Comparison of ENCODE assay signal across 12 mouse cellular contexts in genomic region chr15:78510121-78510576, GRCm38 (mm10). TPM values are rescaled to one million over a fixed set of nuclear protein-coding genes. Genes with fewer than 3 reads are reported as not detected.
A peak's percentile ranks its signal among the peaks of the same experiment; 100 is the strongest.
DNase-seq lines count a peak whose midpoint lies in the region; ATAC-seq and TF ChIP-seq lines count a peak whose summit lies in the region.
"Had no signal": no experiment of that assay in that cellular context is flagged by ENCODE, and none has a peak within 500 bp of the region (broad histone marks: within the 10 kb centered on the region; RNA-seq: fewer than 3 reads in every experiment).

No protein-coding gene starts in this region.

- DNase-seq in hindbrain, postnatal 0 days (ENCODE audit: low spot score) = peak; percentile 45
- DNase-seq in natural killer cell, adult 2 months (ENCODE audit: low spot score in 2 of 2) = peak; percentile 54 to 75
- no peak for DNase-seq in embryo, embryonic 10 days (ENCODE audit: low spot score)
- no peak for DNase-seq in cerebellum, postnatal 25 days
- DNase-seq in left cerebral cortex, postnatal 10 days (ENCODE audit: extremely low spot score in 1 of 2, low spot score in 2 of 2) = no peak
- DNase-seq: cerebellum, adult 11 months; kidney, adult 11 months had no signal

- H3K36me3 ChIP-seq in intestine, embryonic 16.5 days (ENCODE audit: control insufficient read depth, insufficient read depth, low read length) = no peaks in the 10 kb centered on the region
- H3K36me3 ChIP-seq in intestine, postnatal 0 days (ENCODE audit: control insufficient read depth, insufficient read depth) = no peaks in the 10 kb centered on the region
- H3K36me3 ChIP-seq in E14TG2a.4 (ENCODE audit: insufficient read depth, low read length) = no peaks in the 10 kb centered on the region
- H3K36me3 ChIP-seq in hindbrain, postnatal 0 days (ENCODE audit: insufficient read depth, low read length) = no peaks in the 10 kb centered on the region

- no peak overlapping the region for H3K4me3 ChIP-seq in intestine, embryonic 16.5 days (ENCODE audit: low read length)
- H3K4me3 ChIP-seq in intestine, postnatal 0 days (ENCODE audit: low read depth, low read length) = no peak overlapping the region
- peak overlapping the region; percentile 54 for H3K4me3 ChIP-seq in E14TG2a.4 (replicated peaks; ENCODE audit: low read length)
- H3K4me3 ChIP-seq in hindbrain, postnatal 0 days (ENCODE audit: low read length) = no peak overlapping the region

- peaks cover 2% of the 10 kb centered on the region; the same call in 1 of the 2 replicates for H3K4me1 ChIP-seq in intestine, embryonic 16.5 days (ENCODE audit: control insufficient read depth, insufficient read depth, low read length)
- no peaks in the 10 kb centered on the region for H3K4me1 ChIP-seq in intestine, postnatal 0 days (replicated peaks; ENCODE audit: control insufficient read depth, insufficient read depth, low read length)
- H3K4me1 ChIP-seq in E14TG2a.4 (replicated peaks; ENCODE audit: low read depth, low read length) = peaks cover 25% of the 10 kb centered on the region
- H3K4me1 ChIP-seq in hindbrain, postnatal 0 days (ENCODE audit: insufficient read depth, low read length) = no peaks in the 10 kb centered on the region

- ATAC-seq in intestine, embryonic 16.5 days = no peak
- no peak for ATAC-seq in intestine, postnatal 0 days
- no peak for ATAC-seq in hindbrain, postnatal 0 days
- ATAC-seq: forebrain, embryonic 14.5 days had no signal

- no peak for TF ChIP-seq CTCF in intestine, postnatal 0 days (IDR thresholded peaks at IDR 0.05; ENCODE audit: low read depth)
- no peak for TF ChIP-seq CTCF in E14TG2a.4 (conservative IDR thresholded peaks at IDR 0.05; ENCODE audit: low read length)
- no peak for TF ChIP-seq CTCF in hindbrain, postnatal 0 days (IDR thresholded peaks at IDR 0.05; ENCODE audit: low read depth)

- no peaks in the 10 kb centered on the region for H3K27me3 ChIP-seq in intestine, embryonic 16.5 days (replicated peaks; ENCODE audit: control insufficient read depth, insufficient read depth, low read length)
- H3K27me3 ChIP-seq in intestine, postnatal 0 days (replicated peaks; ENCODE audit: control insufficient read depth, insufficient read depth, low read length) = no peaks in the 10 kb centered on the region
- H3K27me3 ChIP-seq in E14TG2a.4 (ENCODE audit: insufficient read depth, low read length) = no peaks in the 10 kb centered on the region
- H3K27me3 ChIP-seq in hindbrain, postnatal 0 days (ENCODE audit: insufficient read depth, low read length) = no peaks in the 10 kb centered on the region

- WGBS in intestine, embryonic 16.5 days = 66% methylated on average over 8 of the region's 8 CpGs
- WGBS in intestine, postnatal 0 days = 70% methylated on average over 8 of the region's 8 CpGs
- 41% methylated on average over 8 of the region's 8 CpGs for WGBS in hindbrain, postnatal 0 days

- intact Hi-C loops in left cerebral cortex, postnatal 10 days (cut with DNase I) = loop anchor here (5.0 kb wide), 1 partner anchor 72 kb away; no protein-coding TSS in a partner anchor

- 0 out of 2 replicates have a peak overlapping the region, but pooled peaks have one; percentile 21 for H3K9ac ChIP-seq in intestine, embryonic 16.5 days (ENCODE audit: low read depth, low read length)
- no peak overlapping the region for H3K9ac ChIP-seq in intestine, postnatal 0 days (ENCODE audit: low read depth, low read length)
- no peak overlapping the region for H3K9ac ChIP-seq in hindbrain, postnatal 0 days (replicated peaks; ENCODE audit: low read length)
- H3K9ac ChIP-seq: liver, embryonic 14.5 days had no signal

- no peak overlapping the region for H3K4me2 ChIP-seq in intestine, embryonic 16.5 days (ENCODE audit: low read depth, low read length)
- H3K4me2 ChIP-seq in intestine, postnatal 0 days (replicated peaks; ENCODE audit: low read depth) = no peak overlapping the region
- H3K4me2 ChIP-seq in hindbrain, postnatal 0 days (ENCODE audit: low read depth, low read length) = no peak overlapping the region

- no peaks in the 10 kb centered on the region for H3K9me3 ChIP-seq in intestine, embryonic 16.5 days (ENCODE audit: control insufficient read depth, low read length)
- no peaks in the 10 kb centered on the region for H3K9me3 ChIP-seq in intestine, postnatal 0 days (ENCODE audit: control insufficient read depth)
- no peaks in the 10 kb centered on the region for H3K9me3 ChIP-seq in E14TG2a.4 (ENCODE audit: low read length)
- no peaks in the 10 kb centered on the region for H3K9me3 ChIP-seq in hindbrain, postnatal 0 days (ENCODE audit: low read length)

- H3K27ac ChIP-seq in intestine, embryonic 16.5 days (ENCODE audit: low read length) = no peak overlapping the region
- no peak overlapping the region for H3K27ac ChIP-seq in intestine, postnatal 0 days (ENCODE audit: low read depth, low read length)
- no peak overlapping the region for H3K27ac ChIP-seq in hindbrain, postnatal 0 days
- H3K27ac ChIP-seq: liver, embryonic 14.5 days had no signal

RNA-seq across cellular contexts. Expression of gene Il2rb, which starts 15.1 kb away (rescaled TPM):
- 1.8 and 2.1 TPM in 2 replicates for polyA plus RNA-seq in intestine, embryonic 16.5 days (2015; fragmentation: Nextera tagmentation; extraction: Ambion mirVana)
- 0.58 and 0.63 TPM in 2 replicates for polyA plus RNA-seq in intestine, postnatal 0 days (2015; fragmentation: Nextera tagmentation; extraction: Ambion mirVana)
- total RNA-seq in hindbrain, postnatal 0 days (2014; rRNA removed) = 0.10 and 0.29 TPM in 2 replicates
- 0.40 and 0.58 TPM in 2 replicates for polyA plus RNA-seq in hindbrain, postnatal 0 days (2015; fragmentation: Nextera tagmentation; extraction: Ambion mirVana)
- under 1 TPM in 1 of 2 experiments, not detected in 1; 0.17 TPM for total RNA-seq in left cerebral cortex, postnatal 10 days (2021)
- polyA plus RNA-seq: forebrain, embryonic 14.5 days had no signal

RNA-seq across cellular contexts. Expression of gene C1qtnf6, which starts 21.1 kb away (rescaled TPM):
- 24.0 and 25.5 TPM in 2 replicates for polyA plus RNA-seq in intestine, embryonic 16.5 days (2015; fragmentation: Nextera tagmentation; extraction: Ambion mirVana)
- polyA plus RNA-seq in intestine, postnatal 0 days (2015; fragmentation: Nextera tagmentation; extraction: Ambion mirVana) = 14.3 and 16.0 TPM in 2 replicates
- total RNA-seq in hindbrain, postnatal 0 days (2014; rRNA removed) = 3.1 and 6.1 TPM in 2 replicates
- polyA plus RNA-seq in hindbrain, postnatal 0 days (2015; fragmentation: Nextera tagmentation; extraction: Ambion mirVana) = 10.0 and 10.2 TPM in 2 replicates
- total RNA-seq in left cerebral cortex, postnatal 10 days (2021) = 10 to 100 TPM; 14.4 to 15.9 TPM

RNA-seq across cellular contexts. Expression of gene Sstr3, which starts 34.3 kb away (rescaled TPM):
- polyA plus RNA-seq in intestine, embryonic 16.5 days (2015; fragmentation: Nextera tagmentation; extraction: Ambion mirVana) = 0.23 and 0.24 TPM in 2 replicates
- polyA plus RNA-seq in intestine, postnatal 0 days (2015; fragmentation: Nextera tagmentation; extraction: Ambion mirVana) = 0.05 and 0.10 TPM in 2 replicates
- 3.1 and 4.0 TPM in 2 replicates for total RNA-seq in hindbrain, postnatal 0 days (2014; rRNA removed)
- 0.97 and 1.0 TPM in 2 replicates for polyA plus RNA-seq in hindbrain, postnatal 0 days (2015; fragmentation: Nextera tagmentation; extraction: Ambion mirVana)
- total RNA-seq in left cerebral cortex, postnatal 10 days (2021) = 10 to 100 TPM; 12.9 to 14.4 TPM

RNA-seq across cellular contexts. Expression of gene Tmprss6, which starts 41.7 kb away (rescaled TPM):
- polyA plus RNA-seq in intestine, embryonic 16.5 days (2015; fragmentation: Nextera tagmentation; extraction: Ambion mirVana) = 0.45 and 0.82 TPM in 2 replicates
- polyA plus RNA-seq in intestine, postnatal 0 days (2015; fragmentation: Nextera tagmentation; extraction: Ambion mirVana) = 0.63 and 0.84 TPM in 2 replicates
- total RNA-seq in hindbrain, postnatal 0 days (2014; rRNA removed) = 0.25 and 0.42 TPM in 2 replicates
- polyA plus RNA-seq in hindbrain, postnatal 0 days (2015; fragmentation: Nextera tagmentation; extraction: Ambion mirVana) = 0.32 and 0.44 TPM in 2 replicates
- not detected for total RNA-seq in left cerebral cortex, postnatal 10 days (2021)

Comparison
In these comparisons a context has a peak if more than half of its experiments do, and no peak if none do; other contexts are left out.
1. DNase-seq: peak in hindbrain, postnatal 0 days (single experiment) and natural killer cell, adult 2 months (2 of 2); none in embryo, embryonic 10 days (single experiment), cerebellum, postnatal 25 days (0 of 2) and left cerebral cortex, postnatal 10 days (0 of 2).